Comparison of ENCODE assay signal across 24 mouse cellular contexts in the genomic region with DNA sequence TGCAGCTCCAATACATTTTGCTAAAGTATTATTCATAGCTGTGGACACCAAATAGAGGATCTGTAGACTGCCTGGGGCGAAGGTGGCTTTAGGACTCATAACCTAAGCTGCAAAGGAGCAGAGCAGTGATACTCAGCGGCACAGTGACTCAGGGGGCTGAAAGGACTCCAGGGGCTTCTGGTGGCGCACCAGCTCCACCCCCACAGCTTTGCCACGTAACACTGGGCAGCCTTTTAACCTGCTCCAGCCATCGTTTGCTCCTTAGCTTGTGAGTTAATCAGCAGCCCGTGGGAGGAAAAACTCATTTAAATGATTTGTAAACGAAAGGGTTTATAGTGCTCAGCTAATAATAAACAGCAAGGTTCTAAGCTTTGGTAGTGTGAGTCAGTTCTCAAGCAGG.
DNase-seq lines count a peak whose midpoint lies in the region; ATAC-seq and TF ChIP-seq lines count a peak whose summit lies in the region.
"Had no signal": no experiment of that assay in that cellular context is flagged by ENCODE, and none has a peak within 500 bp of the region (broad histone marks: within the 10 kb centered on the region; RNA-seq: fewer than 3 reads in every experiment).

No protein-coding gene starts in this region.

- DNase-seq in kidney, adult 2 months, result peak; percentile 5
- DNase-seq in kidney, postnatal 14 days, result no peak
- DNase-seq in kidney, postnatal 25 days, result no peak
- DNase-seq in NIH3T3 (ENCODE audit: low read depth), result peak; percentile 2
- DNase-seq in kidney, postnatal 10 days, result peak; percentile 3
- DNase-seq in spleen, postnatal 14 days (ENCODE audit: low spot score in 2 of 2), result no peak
- DNase-seq in cerebellum, postnatal 14 days, result no peak
- DNase-seq: adrenal gland, postnatal 10 days; adrenal gland, postnatal 36 days; cerebellum, adult 11 months; cerebellum, adult 2 months; cerebellum, postnatal 10 days; gastrocnemius, postnatal 25 days; heart, adult 2 months had no signal

- H3K36me3 ChIP-seq in kidney, adult 2 months (ENCODE audit: control insufficient read depth, insufficient read depth, low read length), result no peaks in the 10 kb centered on the region
- no peaks in the 10 kb centered on the region for H3K36me3 ChIP-seq in kidney, embryonic 16.5 days (ENCODE audit: insufficient read depth, low read length)
- H3K36me3 ChIP-seq: forebrain, embryonic 10.5 days; heart, embryonic 10.5 days; heart, embryonic 13.5 days; hindbrain, embryonic 12.5 days; hindbrain, embryonic 15.5 days had no signal

- no peak overlapping the region for H3K4me2 ChIP-seq in kidney, embryonic 16.5 days (replicated peaks; ENCODE audit: low read depth, low read length)
- H3K4me2 ChIP-seq: forebrain, embryonic 13.5 days; heart, embryonic 13.5 days; hindbrain, embryonic 12.5 days; hindbrain, embryonic 15.5 days had no signal

- no peak overlapping the region for H3K4me3 ChIP-seq in kidney, adult 2 months (ENCODE audit: insufficient read depth, low read depth, low read length)
- no peak overlapping the region for H3K4me3 ChIP-seq in kidney, embryonic 16.5 days (ENCODE audit: low read length)
- H3K4me3 ChIP-seq: forebrain, embryonic 10.5 days; forebrain, embryonic 13.5 days; heart, adult 2 months; heart, embryonic 10.5 days; heart, embryonic 13.5 days; hindbrain, embryonic 12.5 days; hindbrain, embryonic 15.5 days had no signal

- ATAC-seq in kidney, embryonic 16.5 days (ENCODE audit: low FRiP score, low TSS enrichment), result peak; percentile 78; the same call in 1 of the 2 replicates
- ATAC-seq: CD4-positive, CD25-positive, alpha-beta regulatory T cell, adult 4 months; forebrain, embryonic 13.5 days; forebrain, embryonic 16.5 days; Patski had no signal

- no peak for TF ChIP-seq CTCF in kidney, adult 2 months (conservative IDR thresholded peaks at IDR 0.05; ENCODE audit: insufficient read depth, insufficient read length, low read depth, low read length)

- no peaks in the 10 kb centered on the region for H3K4me1 ChIP-seq in kidney, adult 2 months (ENCODE audit: control insufficient read depth, insufficient read depth, low read length)
- no peaks in the 10 kb centered on the region for H3K4me1 ChIP-seq in kidney, embryonic 16.5 days (ENCODE audit: insufficient read depth, low read length)
- H3K4me1 ChIP-seq: forebrain, embryonic 10.5 days; forebrain, embryonic 13.5 days; heart, embryonic 10.5 days; heart, embryonic 13.5 days; hindbrain, embryonic 12.5 days; hindbrain, embryonic 15.5 days had no signal

- no peak overlapping the region for H3K9ac ChIP-seq in kidney, embryonic 16.5 days (replicated peaks; ENCODE audit: low read length)
- H3K9ac ChIP-seq: forebrain, embryonic 13.5 days; heart, embryonic 13.5 days; hindbrain, embryonic 12.5 days; hindbrain, embryonic 15.5 days had no signal

- H3K27me3 ChIP-seq in kidney, adult 2 months (replicated peaks; ENCODE audit: control insufficient read depth, insufficient read depth, low read length), result no peaks in the 10 kb centered on the region
- H3K27me3 ChIP-seq in kidney, embryonic 16.5 days (ENCODE audit: insufficient read depth, low read length), result no peaks in the 10 kb centered on the region
- H3K27me3 ChIP-seq: forebrain, embryonic 13.5 days; heart, embryonic 13.5 days; hindbrain, embryonic 12.5 days; hindbrain, embryonic 15.5 days; Patski had no signal

- H3K9me3 ChIP-seq in kidney, embryonic 16.5 days (ENCODE audit: low read length), result no peaks in the 10 kb centered on the region
- H3K9me3 ChIP-seq: forebrain, embryonic 10.5 days; forebrain, embryonic 13.5 days; heart, embryonic 10.5 days; hindbrain, embryonic 12.5 days; hindbrain, embryonic 15.5 days had no signal

- no peak for TF ChIP-seq POLR2A in kidney, adult 2 months (IDR thresholded peaks at IDR 0.05; ENCODE audit: low read depth, low read length)

- no peak overlapping the region for H3K27ac ChIP-seq in kidney, adult 2 months (ENCODE audit: insufficient read depth, low read depth, low read length)
- no peak overlapping the region for H3K27ac ChIP-seq in kidney, embryonic 16.5 days (ENCODE audit: low read length)
- H3K27ac ChIP-seq: forebrain, embryonic 10.5 days; forebrain, embryonic 13.5 days; heart, adult 2 months; heart, embryonic 10.5 days; heart, embryonic 13.5 days; hindbrain, embryonic 12.5 days; hindbrain, embryonic 15.5 days had no signal

- 19% methylated on average over 7 of the region's 7 CpGs for WGBS in kidney, adult 2 months
- WGBS in kidney, embryonic 16.5 days, result 28% methylated on average over 7 of the region's 7 CpGs

Comparison
In these comparisons a context has a peak if more than half of its experiments do, and no peak if none do; other contexts are left out.
1. DNase-seq: peak in kidney, adult 2 months (single experiment), NIH3T3 (single experiment) and kidney, postnatal 10 days (single experiment); none in kidney, postnatal 14 days (single experiment), kidney, postnatal 25 days (0 of 2), spleen, postnatal 14 days (0 of 2) and cerebellum, postnatal 14 days (0 of 2).